Mouse (Mus musculus): ENCODE data around the gene Synj2. TPM values are rescaled to one million over a fixed set of nuclear protein-coding genes. Genes with fewer than 3 reads are reported as not detected.

The Synj2 gene
- total RNA-seq, 2 experiments from 2014 or later: 84.0 to 123 TPM

DNA sequence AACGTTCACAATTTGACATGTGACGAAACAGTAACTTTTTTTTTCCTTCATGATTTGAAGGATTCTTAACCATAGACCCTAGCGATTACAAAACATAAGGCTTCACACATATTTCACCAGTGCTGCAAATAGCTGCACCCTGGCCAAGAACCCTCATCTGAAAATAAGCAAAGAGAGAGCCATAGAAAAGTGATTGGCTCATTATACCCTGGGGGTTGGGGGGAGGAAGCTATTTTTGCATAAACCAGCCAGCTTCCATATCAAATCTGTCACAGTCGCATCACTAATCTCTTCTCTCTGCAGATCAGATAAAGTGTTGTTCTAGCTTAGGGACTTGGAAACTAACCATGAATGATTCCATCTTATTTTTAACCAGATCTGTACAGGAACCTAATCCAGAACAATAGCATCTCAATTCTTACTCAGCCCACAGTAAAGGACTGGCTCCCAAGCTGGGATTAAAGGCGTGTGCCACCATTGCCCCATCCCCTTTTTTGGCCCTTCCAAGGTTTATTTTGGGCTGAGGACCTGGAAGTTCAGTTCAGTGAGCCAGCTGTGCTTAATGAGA is 142.3 kb downstream of the Synj2 start:
- no peak for DNase-seq (ENCODE audit: low spot score in 2 of 2)
- intact Hi-C loops (cut with DNase I): no loop called here

- DNase-seq (ENCODE audit: low spot score in 2 of 2): no peak
- intact Hi-C loops (cut with DNase I): no loop called here
These were observed 150.5 kb downstream of the Synj2 start for GRCm38 (mm10) chr17:6091604-6092003.

Other genes with a start within 250 kb of the Synj2 start
- gene Snx9, start 100.0 kb upstream of the Synj2 start, total RNA-seq (2021): 10 to 100 TPM; 13.1 to 13.2 TPM
- 10 to 100 TPM; 17.1 to 18.7 TPM for gene Serac1, start 138.5 kb downstream of the Synj2 start, total RNA-seq (2021)
- gene Gtf2h5, start 138.5 kb downstream of the Synj2 start, total RNA-seq (2021): 100 to 1,000 TPM; 117 to 120 TPM
- gene Tulp4, start 165.2 kb downstream of the Synj2 start, total RNA-seq (2021): 100 to 1,000 TPM; 263 to 279 TPM

Data from left cerebral cortex, postnatal 25 days (tissue).